Comparison of ENCODE assay signal across 19 mouse cellular contexts in the genomic region with DNA sequence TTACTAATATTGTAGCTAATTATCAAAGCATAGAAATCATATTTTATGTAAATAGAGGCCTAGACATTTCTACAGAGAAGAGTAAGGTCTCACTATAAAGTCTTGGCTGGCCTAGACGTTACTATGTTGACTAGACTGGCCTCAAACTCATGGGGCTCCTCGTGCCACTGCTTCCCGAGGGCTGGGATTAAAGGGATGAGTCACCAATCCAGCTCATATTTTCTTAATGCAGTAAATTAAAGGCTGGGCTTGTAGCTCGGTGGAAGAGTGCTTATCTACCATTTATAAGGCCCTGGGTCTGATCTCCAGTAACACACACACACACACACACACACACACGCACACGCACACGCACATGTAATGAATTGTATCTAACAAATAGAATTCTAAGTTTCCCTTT.
"Had no signal": no experiment of that assay in that cellular context is flagged by ENCODE, and none has a peak within 500 bp of the region (broad histone marks: within the 10 kb centered on the region; RNA-seq: fewer than 3 reads in every experiment).

No protein-coding gene starts in this region.

- DNase-seq: kidney, postnatal 10 days; kidney, postnatal 36 days; layer of hippocampus, postnatal 36 days; liver; lung, adult 18-20 months; lung, postnatal 10 days; lung, postnatal 36 days; thymus, adult 18-20 months; thymus, postnatal 36 days had no signal

- H3K4me3 ChIP-seq: kidney, embryonic 15.5 days; left cerebral cortex, adult 2 months; limb, embryonic 13.5 days; liver, embryonic 12.5 days; liver, embryonic 15.5 days; lung, embryonic 15.5 days; midbrain, embryonic 10.5 days; midbrain, embryonic 13.5 days; neural tube, embryonic 12.5 days had no signal

- ATAC-seq: liver, embryonic 12.5 days; midbrain, embryonic 13.5 days; midbrain, embryonic 16.5 days had no signal

- H3K9ac ChIP-seq: kidney, embryonic 15.5 days; limb, embryonic 13.5 days; liver, embryonic 12.5 days; liver, embryonic 15.5 days; lung, embryonic 15.5 days; midbrain, embryonic 13.5 days; neural tube, embryonic 12.5 days had no signal

- H3K4me1 ChIP-seq: kidney, embryonic 15.5 days; liver, embryonic 12.5 days; liver, embryonic 15.5 days; lung, embryonic 15.5 days; midbrain, embryonic 10.5 days; neural tube, embryonic 12.5 days had no signal

- H3K9me3 ChIP-seq: kidney, embryonic 15.5 days; limb, embryonic 13.5 days; liver, embryonic 12.5 days; liver, embryonic 15.5 days; lung, embryonic 15.5 days; midbrain, embryonic 10.5 days; midbrain, embryonic 13.5 days; neural tube, embryonic 12.5 days had no signal

- H3K4me2 ChIP-seq: kidney, embryonic 15.5 days; limb, embryonic 13.5 days; liver, embryonic 12.5 days; liver, embryonic 15.5 days; lung, embryonic 15.5 days; midbrain, embryonic 13.5 days; neural tube, embryonic 12.5 days had no signal

- H3K27me3 ChIP-seq: kidney, embryonic 15.5 days; limb, embryonic 13.5 days; lung, embryonic 15.5 days; midbrain, embryonic 13.5 days had no signal

- H3K27ac ChIP-seq: kidney, embryonic 15.5 days; left cerebral cortex, adult 2 months; limb, embryonic 13.5 days; liver, embryonic 12.5 days; liver, embryonic 15.5 days; lung, embryonic 15.5 days; midbrain, embryonic 10.5 days; midbrain, embryonic 13.5 days; neural tube, embryonic 12.5 days had no signal

- H3K36me3 ChIP-seq: kidney, embryonic 15.5 days; limb, embryonic 13.5 days; liver, embryonic 12.5 days; liver, embryonic 15.5 days; lung, embryonic 15.5 days; midbrain, embryonic 10.5 days; midbrain, embryonic 13.5 days; neural tube, embryonic 12.5 days had no signal
